Mouse (Mus musculus) small intestine, adult 2 months (tissue): ENCODE data around the gene Ranbp10. TPM values are rescaled to one million over a fixed set of nuclear protein-coding genes. Genes with fewer than 3 reads are reported as not detected.
"Not testable (repeated sequence)": the region's sequence is repeated elsewhere in the genome, so short reads cannot be mapped to it uniquely, and the experiment has no call there.

Experiments used
- H3K27ac ChIP-seq: fragments of 200-500 bp; 2 replicates; pipeline ENCODE4 v1.5.1; 2012; ENCODE audit warnings: low read depth, low read length, control low read depth, inconsistent platforms; ENCODE audit not compliant: insufficient read depth
- H3K27me3 ChIP-seq: fragments of 200-500 bp; 2 replicates; pipeline ENCODE4 v1.6.1; 2012; ENCODE audit warnings: mild to moderate bottlenecking, moderate library complexity, low read length, inconsistent platforms; ENCODE audit not compliant: control insufficient read depth, insufficient read depth
- H3K36me3 ChIP-seq: fragments of 200-500 bp; 2 replicates; pipeline ENCODE4 v1.6.1; 2012; ENCODE audit warnings: mild to moderate bottlenecking, low read length, control low read depth, inconsistent platforms; ENCODE audit not compliant: control insufficient read depth, insufficient read depth
- H3K4me1 ChIP-seq: fragments of 200-500 bp; 2 replicates; pipeline ENCODE4 v1.6.1; 2012; ENCODE audit warnings: low read length, inconsistent platforms, mixed read lengths; ENCODE audit not compliant: control insufficient read depth, insufficient read depth, insufficient read length
- H3K4me3 ChIP-seq: fragments of 200-500 bp; 2 replicates; pipeline ENCODE4 v1.5.1; 2012; ENCODE audit warnings: low read depth, mild to moderate bottlenecking, control low read depth, inconsistent platforms, low read length, moderate library complexity
- CTCF ChIP-seq: fragments of 200-500 bp; IDR thresholded peaks from 2 replicates; pipeline ENCODE4 v1.5.1; 2012; ENCODE audit warnings: low read depth, mild to moderate bottlenecking, control low read depth, inconsistent platforms, low read length, moderate library complexity, mixed read lengths; ENCODE audit not compliant: insufficient replicate concordance, insufficient read length; ENCODE audit errors: extremely low read depth
- POLR2A ChIP-seq: fragments of 200-500 bp; IDR thresholded peaks from 2 replicates; pipeline ENCODE4 v1.6.1; 2012; ENCODE audit warnings: low read depth, mild to moderate bottlenecking, control low read depth, inconsistent platforms, low read length, moderate library complexity
- WGBS: fragments of 180-500 bp; shearing (Covaris S2); methylation state at CpG from one replicate; pipeline ENCODE4 v1.1.7; 2018; 5-methylcytosine and 5-hydroxymethylcytosine counted together
- polyA plus RNA-seq: library from polyadenylated mRNA; depleted of rRNA; stranded (reverse); fragments of >200 nt; gene quantifications from 2 replicates; pipeline ENCODE4 v1.2.3, GENCODE M21; 2012

Ranbp10 gene
- polyA plus RNA-seq, 1 experiment: 15.3 TPM

DNA sequence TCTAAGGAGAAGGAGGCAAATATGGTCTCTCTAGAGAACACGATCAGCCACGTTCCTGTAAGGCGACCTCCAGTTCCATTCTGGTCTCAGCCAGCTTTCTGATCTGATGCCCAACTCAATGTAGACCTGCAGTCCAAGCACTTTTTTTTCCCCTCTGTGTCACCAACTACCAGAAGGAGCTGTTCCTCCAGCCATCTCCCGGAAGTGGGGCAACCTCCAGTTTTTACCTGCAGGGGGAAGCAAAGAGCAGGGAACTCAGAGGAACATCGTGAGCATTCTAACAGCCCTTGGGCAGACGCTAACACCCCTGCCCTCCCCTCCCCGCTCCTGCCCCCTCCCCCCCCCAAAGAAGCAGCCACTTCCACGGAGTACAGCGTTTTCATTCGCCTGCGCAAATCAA is 8.2 kb upstream of the Ranbp10 start:
- 24% methylated on average over 11 of the region's 11 CpGs for WGBS
- TF ChIP-seq POLR2A (no peak), CTCF (peak; percentile 76; the same call in 1 of the 2 replicates)
- no peaks in the 10 kb centered on the region for H3K4me1 ChIP-seq
- no peak overlapping the region for H3K27ac ChIP-seq
- no peaks in the 10 kb centered on the region for H3K36me3 ChIP-seq
- H3K27me3 ChIP-seq: no peaks in the 10 kb centered on the region
- no peak overlapping the region for H3K4me3 ChIP-seq

DNA sequence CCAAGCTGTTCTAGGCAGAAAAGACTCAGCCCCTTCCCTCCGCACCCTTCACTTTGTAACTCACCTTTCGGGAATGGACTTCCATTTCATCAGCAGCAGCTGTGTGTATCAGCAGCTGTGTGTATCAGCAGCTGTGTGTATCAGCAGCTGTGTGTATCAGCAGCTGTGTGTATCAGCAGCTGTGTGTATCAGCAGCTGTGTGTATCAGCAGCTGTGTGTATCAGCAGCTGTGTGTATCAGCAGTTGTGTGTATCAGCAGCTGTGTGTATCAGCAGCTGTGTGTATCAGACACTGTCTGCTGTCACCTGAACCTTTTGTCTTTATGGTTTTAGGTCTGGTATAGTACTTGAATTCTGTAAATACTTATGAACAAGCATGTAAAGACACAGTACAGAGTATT is 6.6 kb upstream of the Ranbp10 start:
- H3K4me1 ChIP-seq, H3K4me3 ChIP-seq, H3K27ac ChIP-seq, H3K36me3 ChIP-seq, H3K27me3 ChIP-seq: not testable (repeated sequence)
- WGBS: 70% methylated on average over 2 of the region's 2 CpGs

DNA sequence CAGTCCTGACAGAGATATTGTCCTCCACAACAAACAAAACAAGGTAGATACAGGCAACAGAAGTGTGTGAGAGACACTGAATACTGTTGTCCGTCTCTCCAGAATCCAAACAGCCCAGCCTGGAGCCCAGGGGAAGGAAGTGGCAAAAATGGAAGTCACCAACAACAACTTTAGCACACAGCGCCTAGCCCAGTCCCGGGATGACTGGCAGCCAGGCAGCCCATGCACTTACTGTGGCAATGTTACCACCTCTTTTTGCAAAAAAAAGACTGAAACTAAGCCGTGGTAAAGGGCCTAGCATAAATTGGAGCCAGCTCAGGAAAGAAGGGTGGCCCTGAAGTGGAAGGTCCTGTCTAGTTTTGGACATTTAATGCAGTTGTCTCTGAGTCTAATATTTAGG is 771 bp downstream of the Ranbp10 start:
- TF ChIP-seq CTCF (no peak), POLR2A (no peak)
- peaks cover 10% of the 10 kb centered on the region for H3K36me3 ChIP-seq
- peaks cover 7% of the 10 kb centered on the region; the same call in 1 of the 2 replicates for H3K4me1 ChIP-seq
- H3K4me3 ChIP-seq: peak overlapping the region; percentile 79
- H3K27ac ChIP-seq: 0 out of 2 replicates have a peak overlapping the region, but pooled peaks have one; percentile 9
- no peaks in the 10 kb centered on the region for H3K27me3 ChIP-seq
- WGBS: under 1% methylated on average over 4 of the region's 4 CpGs

DNA sequence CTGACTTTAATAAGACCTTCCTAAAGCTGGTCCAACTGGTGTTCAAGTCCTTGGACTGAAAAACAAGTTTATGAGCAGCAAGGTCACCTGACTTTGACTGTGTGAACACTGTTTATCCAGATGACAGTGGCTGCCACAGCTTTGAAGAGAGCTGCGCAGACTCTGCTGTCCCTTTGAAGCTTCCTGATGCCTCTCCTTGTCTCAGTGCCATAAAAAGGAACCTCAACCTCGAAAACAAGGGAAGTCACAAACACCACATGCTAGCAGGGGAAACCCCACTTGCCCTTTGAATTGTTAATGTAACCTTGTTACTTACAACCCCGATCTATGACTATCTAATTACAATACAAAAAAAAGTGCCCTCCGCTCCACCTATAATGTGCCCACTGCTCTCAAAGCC is 1.6 kb downstream of the Ranbp10 start:
- Histone ChIP-seq H3K27me3 (no peaks in the 10 kb centered on the region), H3K4me1 (peaks cover 7% of the 10 kb centered on the region; the same call in 1 of the 2 replicates), H3K27ac (no peak overlapping the region), H3K4me3 (no peak overlapping the region), H3K36me3 (peaks cover 12% of the 10 kb centered on the region)
- 50% methylated on average over 4 of the region's 4 CpGs for WGBS
- TF ChIP-seq POLR2A: no peak
- no peak for TF ChIP-seq CTCF

DNA sequence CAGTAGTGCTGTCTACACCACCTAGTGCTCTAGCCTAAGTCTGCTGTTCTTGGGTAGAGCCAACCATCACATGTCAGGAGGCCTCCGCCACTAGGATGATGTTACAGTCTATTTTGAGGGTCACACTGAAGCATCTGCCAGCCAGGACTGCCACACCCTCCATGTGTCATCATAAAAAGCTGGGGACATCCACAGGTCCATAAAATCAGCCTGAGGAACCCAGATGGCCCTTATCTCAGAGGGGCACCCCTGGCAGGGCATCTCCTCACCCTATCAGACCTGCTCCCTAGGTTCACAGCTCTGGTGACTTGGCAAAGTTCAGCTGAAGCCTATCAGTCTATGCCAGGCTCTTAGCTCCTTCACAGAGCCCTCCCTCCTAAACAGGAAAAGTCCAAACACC is 6.2 kb downstream of the Ranbp10 start:
- Histone ChIP-seq H3K27ac (no peak overlapping the region), H3K4me1 (peaks cover 2% of the 10 kb centered on the region; the same call in 1 of the 2 replicates), H3K36me3 (peaks cover 12% of the 10 kb centered on the region), H3K4me3 (no peak overlapping the region), H3K27me3 (no peaks in the 10 kb centered on the region)
- TF ChIP-seq CTCF: no peak
- no peak for TF ChIP-seq POLR2A
- WGBS: 79% methylated on average over 1 of the region's 1 CpGs

DNA sequence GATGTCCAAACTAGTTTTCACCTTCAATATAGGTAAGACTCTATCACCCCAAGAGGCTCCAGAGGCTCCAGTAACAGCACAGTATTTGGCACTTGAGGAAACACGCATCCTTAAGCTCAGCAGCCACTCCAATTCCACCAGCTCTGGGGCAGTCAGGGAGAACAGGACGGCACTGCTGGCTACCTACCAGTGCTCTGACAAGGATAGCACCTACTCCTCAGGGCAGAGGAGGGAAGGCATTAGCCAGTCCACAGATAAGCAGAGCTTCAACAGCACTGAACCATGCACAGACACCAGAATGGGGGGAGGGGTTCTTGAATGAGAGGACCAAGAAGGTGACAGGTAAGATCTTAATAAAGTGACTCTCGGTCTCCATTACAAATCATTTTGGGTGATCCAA is 7.5 kb downstream of the Ranbp10 start:
- 89% methylated on average over 3 of the region's 3 CpGs for WGBS

DNA sequence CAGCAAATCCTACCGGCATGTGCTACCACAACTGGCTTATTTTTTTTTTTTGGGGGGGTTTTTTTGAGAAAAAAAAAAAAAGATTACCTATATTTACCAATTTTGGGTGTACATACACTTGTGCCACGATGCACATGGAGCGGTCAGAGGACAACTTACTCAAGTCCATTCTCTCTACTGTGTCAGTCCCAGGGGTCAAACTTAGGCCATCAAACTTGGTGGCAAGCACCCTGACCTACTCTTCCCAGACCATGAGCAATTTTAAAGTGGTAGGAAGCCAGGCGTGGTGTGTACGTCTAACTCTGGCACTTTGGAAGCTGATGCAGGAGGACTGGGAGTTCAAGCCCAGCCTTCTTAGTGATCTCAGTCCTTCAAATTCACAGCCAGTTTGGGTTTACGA is 13.9 kb downstream of the Ranbp10 start:
- WGBS: 94% methylated on average over 6 of the region's 6 CpGs
- H3K4me1 ChIP-seq: peaks cover 18% of the 10 kb centered on the region
- H3K27ac ChIP-seq: no peak overlapping the region
- H3K27me3 ChIP-seq: no peaks in the 10 kb centered on the region
- no peak overlapping the region for H3K4me3 ChIP-seq
- H3K36me3 ChIP-seq: peaks cover 2% of the 10 kb centered on the region; the same call in 1 of the 2 replicates
- TF ChIP-seq POLR2A (no peak), CTCF (no peak)

More for the DNA sequence above, 7.5 kb downstream of the Ranbp10 start:
- H3K4me1 ChIP-seq: no peaks in the 10 kb centered on the region
- H3K36me3 ChIP-seq: peaks cover 12% of the 10 kb centered on the region
- TF ChIP-seq CTCF: no peak
- no peak for TF ChIP-seq POLR2A
- no peak overlapping the region for H3K27ac ChIP-seq
- no peak overlapping the region for H3K4me3 ChIP-seq
- H3K27me3 ChIP-seq: no peaks in the 10 kb centered on the region

DNA sequence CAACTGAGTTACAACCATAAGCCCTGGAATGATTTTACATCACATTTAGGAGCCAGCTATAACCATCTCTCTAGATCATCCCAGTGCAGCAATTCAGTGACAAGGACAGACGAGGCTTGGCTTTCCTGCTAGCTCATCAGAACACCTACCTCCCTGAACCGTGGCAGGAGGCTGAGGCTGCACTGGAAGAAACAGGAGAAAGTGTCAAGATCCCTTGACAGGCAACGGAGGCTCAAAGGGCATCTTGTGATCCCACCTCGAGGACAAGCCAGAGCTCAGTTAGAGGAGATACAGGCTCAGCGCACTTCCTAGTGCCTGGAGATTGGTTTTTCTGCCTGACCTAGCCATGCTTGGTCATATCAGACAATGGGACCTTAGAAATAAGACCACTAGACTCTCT is 14.6 kb downstream of the Ranbp10 start:
- Histone ChIP-seq H3K4me3 (no peak overlapping the region), H3K27ac (no peak overlapping the region), H3K27me3 (no peaks in the 10 kb centered on the region), H3K4me1 (peaks cover 18% of the 10 kb centered on the region), H3K36me3 (peaks cover 2% of the 10 kb centered on the region; the same call in 1 of the 2 replicates)
- 66% methylated on average over 5 of the region's 5 CpGs for WGBS
- TF ChIP-seq POLR2A (no peak), CTCF (no peak)
